17 mouse cellular contexts compared by ENCODE assay signal in genomic region chr1:187020011-187020410, GRCm38 (mm10). TPM values are rescaled to one million over a fixed set of nuclear protein-coding genes. Genes with fewer than 3 reads are reported as not detected.
A peak's percentile ranks its signal among the peaks of the same experiment; 100 is the strongest.
DNase-seq lines count a peak whose midpoint lies in the region; ATAC-seq and TF ChIP-seq lines count a peak whose summit lies in the region.
"Had no signal": no experiment of that assay in that cellular context is flagged by ENCODE, and none has a peak within 500 bp of the region (broad histone marks: within the 10 kb centered on the region; RNA-seq: fewer than 3 reads in every experiment).

No protein-coding gene starts in this region.

- no peaks in the 10 kb centered on the region for H3K9me3 ChIP-seq in kidney, embryonic 14.5 days (ENCODE audit: control insufficient read depth, low read length)
- H3K9me3 ChIP-seq: limb, embryonic 13.5 days; midbrain, embryonic 13.5 days had no signal

- H3K36me3 ChIP-seq in kidney, embryonic 14.5 days (ENCODE audit: control insufficient read depth, insufficient read depth, low read length) = no peaks in the 10 kb centered on the region
- H3K36me3 ChIP-seq: limb, embryonic 13.5 days; midbrain, embryonic 13.5 days had no signal

- no peak overlapping the region for H3K4me3 ChIP-seq in kidney, embryonic 14.5 days (ENCODE audit: low read length)
- H3K4me3 ChIP-seq: heart, adult 2 months; limb, embryonic 13.5 days; midbrain, embryonic 13.5 days had no signal

- H3K9ac ChIP-seq in kidney, embryonic 14.5 days (ENCODE audit: low read depth, low read length) = no peak overlapping the region
- H3K9ac ChIP-seq: limb, embryonic 13.5 days; midbrain, embryonic 13.5 days had no signal

- DNase-seq in kidney, adult 8-10 months = peak; percentile 33 to 36
- DNase-seq in Patski (ENCODE audit: low read depth, low spot score) = peak; percentile 87
- peak; percentile 54 for DNase-seq in adrenal gland, postnatal 25 days
- peak; percentile 3 for DNase-seq in lung, postnatal 14 days
- DNase-seq in natural killer cell, adult 2 months (ENCODE audit: low spot score in 2 of 2) = no peak
- DNase-seq: heart, adult 2 months; spleen, adult 18-20 months; thymus, postnatal 4 days had no signal

- POLR2A ChIA-PET in Patski (lab: Charles Lee) = no interaction called here

- no peak for ATAC-seq in kidney, embryonic 14.5 days (ENCODE audit: low FRiP score, low TSS enrichment)
- peak; percentile 92 for ATAC-seq in Patski
- no peak for ATAC-seq in frontal cortex, adult (ENCODE audit: low TSS enrichment)
- ATAC-seq: intestine, embryonic 16.5 days; midbrain, embryonic 13.5 days had no signal

- H3K27me3 ChIP-seq in kidney, embryonic 14.5 days (ENCODE audit: control insufficient read depth, insufficient read depth, low read length) = no peaks in the 10 kb centered on the region
- H3K27me3 ChIP-seq in Patski = no peaks in the 10 kb centered on the region
- H3K27me3 ChIP-seq: limb, embryonic 13.5 days; midbrain, embryonic 13.5 days had no signal

- TF ChIP-seq CTCF in Patski (IDR thresholded peaks at IDR 0.05) = no peak

- H3K4me1 ChIP-seq in kidney, embryonic 14.5 days (ENCODE audit: control insufficient read depth, insufficient read depth, low read length) = 0 out of 2 replicates have a peak, but pooled peaks cover 5% of the 10 kb centered on the region
- H3K4me1 ChIP-seq: limb, embryonic 13.5 days; midbrain, embryonic 13.5 days had no signal

- CTCF ChIA-PET in Patski (lab: Charles Lee) = interaction anchor here (1.3 kb wide), 1 partner anchor 12 kb away, joined by 5 read pairs; no protein-coding TSS in a partner anchor

- 75% methylated on average over 7 of the region's 7 CpGs for WGBS in kidney, embryonic 14.5 days

- no peak overlapping the region for H3K4me2 ChIP-seq in kidney, embryonic 14.5 days (replicated peaks; ENCODE audit: low read depth, low read length)
- H3K4me2 ChIP-seq: limb, embryonic 13.5 days; midbrain, embryonic 13.5 days had no signal

- H3K27ac ChIP-seq in kidney, embryonic 14.5 days (ENCODE audit: low read depth, low read length) = no peak overlapping the region
- H3K27ac ChIP-seq: heart, adult 2 months; limb, embryonic 13.5 days; midbrain, embryonic 13.5 days; stomach, postnatal 0 days had no signal

- in situ Hi-C loops in Patski (cut with MboI; ENCODE audit: low pct_unique_long_range_greater_than_20kb) = loop anchor here (5.0 kb wide), 1 partner anchor 188 kb away; no protein-coding TSS in a partner anchor

RNA-seq across cellular contexts. Expression of gene D1Pas1, which starts 52.8 kb away (rescaled TPM):
- not detected in 2 replicates for polyA plus RNA-seq in kidney, embryonic 14.5 days (2014; fragmentation: Nextera tagmentation; extraction: Ambion mirVana)
- not detected for polyA plus RNA-seq in Patski (2021)
- not detected in 2 replicates for total RNA-seq in adrenal gland, postnatal 25 days (2021)
- total RNA-seq: hematopoietic stem cell, adult 5-6 weeks; layer of hippocampus, postnatal 25 days had no signal
- polyA plus RNA-seq: heart, adult 2 months; neural tube, embryonic 11.5 days; stomach, postnatal 0 days had no signal

Comparison
In these comparisons a context has a peak if more than half of its experiments do, and no peak if none do; other contexts are left out.
1. DNase-seq: peak in kidney, adult 8-10 months (2 of 2), Patski (single experiment), adrenal gland, postnatal 25 days (single experiment) and lung, postnatal 14 days (single experiment); none in natural killer cell, adult 2 months (0 of 2).